Mouse (Mus musculus): ENCODE measurements around the gene Ssh3. TPM values are rescaled to one million over a fixed set of nuclear protein-coding genes. Genes with fewer than 3 reads are reported as not detected.

Ssh3 gene
- polyA plus RNA-seq, 1 experiment from 2014 or later = 17.4 TPM

GRCm38 (mm10) chr19:4294381-4295097 is 25.6 kb upstream of the Ssh3 start:
- no peak overlapping the region for H3K4me3 ChIP-seq
- ATAC-seq (ENCODE audit: insufficient number of reproducible peaks, insufficient read depth, low FRiP score, low TSS enrichment, low read depth) = no peak
- no peaks in the 10 kb centered on the region for H3K9me3 ChIP-seq
- peaks cover 18% of the 10 kb centered on the region for H3K4me1 ChIP-seq
- H3K27me3 ChIP-seq = no peaks in the 10 kb centered on the region
- H3K27ac ChIP-seq = 0 out of 2 replicates have a peak overlapping the region, but pooled peaks have one; percentile 12
- H3K4me2 ChIP-seq = no peak overlapping the region
- H3K36me3 ChIP-seq = peaks cover 69% of the 10 kb centered on the region
- H3K9ac ChIP-seq = peak overlapping the region; percentile 6; the same call in 1 of the 2 replicates
- 72% methylated on average over 14 of the region's 14 CpGs for WGBS

GRCm38 (mm10) chr19:4291161-4291560 is 22.2 kb upstream of the Ssh3 start:
- Histone ChIP-seq H3K36me3 (peaks cover 97% of the 10 kb centered on the region), H3K27me3 (no peaks in the 10 kb centered on the region), H3K4me1 (0 out of 2 replicates have a peak, but pooled peaks cover 8% of the 10 kb centered on the region), H3K4me3 (no peak overlapping the region), H3K4me2 (no peak overlapping the region), H3K9me3 (no peaks in the 10 kb centered on the region), H3K9ac (no peak overlapping the region), H3K27ac (no peak overlapping the region)
- 93% methylated on average over 11 of the region's 11 CpGs for WGBS
- ATAC-seq (ENCODE audit: insufficient number of reproducible peaks, insufficient read depth, low FRiP score, low TSS enrichment, low read depth) = no peak

- no peak overlapping the region for H3K9ac ChIP-seq
- H3K4me1 ChIP-seq = 0 out of 2 replicates have a peak, but pooled peaks cover 8% of the 10 kb centered on the region
- H3K4me2 ChIP-seq = no peak overlapping the region
- no peak overlapping the region for H3K4me3 ChIP-seq
- H3K36me3 ChIP-seq = peaks cover 99% of the 10 kb centered on the region
- H3K9me3 ChIP-seq = no peaks in the 10 kb centered on the region
- ATAC-seq (ENCODE audit: insufficient number of reproducible peaks, insufficient read depth, low FRiP score, low TSS enrichment, low read depth) = no peak
- no peak overlapping the region for H3K27ac ChIP-seq
- no peaks in the 10 kb centered on the region for H3K27me3 ChIP-seq
- 74% methylated on average over 15 of the region's 15 CpGs for WGBS
These were observed 21.8 kb upstream of the Ssh3 start for GRCm38 (mm10) chr19:4290749-4291148.

GRCm38 (mm10) chr19:4283653-4284052 is 14.7 kb upstream of the Ssh3 start:
- Histone ChIP-seq H3K4me1 (peaks cover 16% of the 10 kb centered on the region), H3K27me3 (no peaks in the 10 kb centered on the region), H3K4me2 (peak overlapping the region; percentile 73), H3K9me3 (no peaks in the 10 kb centered on the region), H3K36me3 (peaks cover 49% of the 10 kb centered on the region), H3K27ac (no peak overlapping the region; the same call in 1 of the 2 replicates), H3K9ac (peak overlapping the region; percentile 75), H3K4me3 (peak overlapping the region; percentile 55)
- no peak for ATAC-seq (ENCODE audit: insufficient number of reproducible peaks, insufficient read depth, low FRiP score, low TSS enrichment, low read depth)
- 52% methylated on average over 7 of the region's 7 CpGs for WGBS

GRCm38 (mm10) chr19:4282898-4283553 is 14.0 kb upstream of the Ssh3 start, which contains the start of gene Ankrd13d:
TSS of gene Ankrd13d (minus strand) at chr19:4283137.
- peak within 1 kb of the TSS; percentile 73 for H3K4me2 ChIP-seq
- no peaks in the 10 kb centered on the region for H3K27me3 ChIP-seq
- H3K9ac ChIP-seq = peak within 1 kb of the TSS; percentile 75
- ATAC-seq (ENCODE audit: insufficient number of reproducible peaks, insufficient read depth, low FRiP score, low TSS enrichment, low read depth) = peak; percentile 89
- under 1% methylated on average over 45 of the region's 50 CpGs for WGBS
- peak within 1 kb of the TSS; percentile 55 for H3K4me3 ChIP-seq
- H3K9me3 ChIP-seq = no peaks in the 10 kb centered on the region
- H3K27ac ChIP-seq = peak within 1 kb of the TSS; percentile 16; the same call in 1 of the 2 replicates
- peaks cover 16% of the 10 kb centered on the region for H3K4me1 ChIP-seq
- peaks cover 43% of the 10 kb centered on the region for H3K36me3 ChIP-seq

- Histone ChIP-seq H3K4me1 (peaks cover 16% of the 10 kb centered on the region), H3K36me3 (peaks cover 21% of the 10 kb centered on the region), H3K4me3 (no peak overlapping the region), H3K9me3 (peaks cover 3% of the 10 kb centered on the region; the same call in 1 of the 2 replicates), H3K27me3 (no peaks in the 10 kb centered on the region), H3K9ac (no peak overlapping the region), H3K27ac (no peak overlapping the region), H3K4me2 (no peak overlapping the region)
- ATAC-seq (ENCODE audit: insufficient number of reproducible peaks, insufficient read depth, low FRiP score, low TSS enrichment, low read depth) = no peak
- WGBS = 95% methylated on average over 9 of the region's 9 CpGs
These were observed 11.4 kb upstream of the Ssh3 start for GRCm38 (mm10) chr19:4280425-4280824.

- Histone ChIP-seq H3K27me3 (no peaks in the 10 kb centered on the region), H3K36me3 (peaks cover 17% of the 10 kb centered on the region), H3K4me1 (peaks cover 16% of the 10 kb centered on the region)
These were observed 10.5 kb upstream of the Ssh3 start for GRCm38 (mm10) chr19:4279487-4279886.

GRCm38 (mm10) chr19:4270972-4271371 is 2.0 kb upstream of the Ssh3 start:
- WGBS = 92% methylated on average over 11 of the region's 11 CpGs

More at GRCm38 (mm10) chr19:4279487-4279886, 10.5 kb upstream of the Ssh3 start:
- no peak for ATAC-seq (ENCODE audit: insufficient number of reproducible peaks, insufficient read depth, low FRiP score, low TSS enrichment, low read depth)
- Histone ChIP-seq H3K27ac (no peak overlapping the region), H3K9ac (no peak overlapping the region), H3K4me3 (no peak overlapping the region), H3K4me2 (no peak overlapping the region), H3K9me3 (peaks cover 3% of the 10 kb centered on the region; the same call in 1 of the 2 replicates)
- 97% methylated on average over 1 of the region's 1 CpGs for WGBS

GRCm38 (mm10) chr19:4270187-4270586 is 1.2 kb upstream of the Ssh3 start:
- H3K9ac ChIP-seq = no peak overlapping the region
- H3K4me2 ChIP-seq = no peak overlapping the region
- WGBS = 65% methylated on average over 6 of the region's 6 CpGs
- no peak overlapping the region for H3K4me3 ChIP-seq
- H3K27ac ChIP-seq = no peak overlapping the region
- no peak for ATAC-seq (ENCODE audit: insufficient number of reproducible peaks, insufficient read depth, low FRiP score, low TSS enrichment, low read depth)
- peaks cover 25% of the 10 kb centered on the region for H3K36me3 ChIP-seq
- no peaks in the 10 kb centered on the region for H3K9me3 ChIP-seq
- peaks cover 30% of the 10 kb centered on the region for H3K27me3 ChIP-seq
- H3K4me1 ChIP-seq = peaks cover 14% of the 10 kb centered on the region

More at GRCm38 (mm10) chr19:4270972-4271371, 2.0 kb upstream of the Ssh3 start:
- Histone ChIP-seq H3K9me3 (peaks cover 3% of the 10 kb centered on the region; the same call in 1 of the 2 replicates), H3K4me3 (no peak overlapping the region), H3K36me3 (peaks cover 21% of the 10 kb centered on the region), H3K9ac (no peak overlapping the region), H3K27me3 (peaks cover 30% of the 10 kb centered on the region), H3K4me1 (peaks cover 14% of the 10 kb centered on the region), H3K4me2 (no peak overlapping the region), H3K27ac (no peak overlapping the region)
- no peak for ATAC-seq (ENCODE audit: insufficient number of reproducible peaks, insufficient read depth, low FRiP score, low TSS enrichment, low read depth)

GRCm38 (mm10) chr19:4265956-4266355 is 3.0 kb downstream of the Ssh3 start:
- no peak overlapping the region for H3K9ac ChIP-seq
- no peak for ATAC-seq (ENCODE audit: insufficient number of reproducible peaks, insufficient read depth, low FRiP score, low TSS enrichment, low read depth)
- 67% methylated on average over 4 of the region's 4 CpGs for WGBS
- no peak overlapping the region for H3K27ac ChIP-seq
- peaks cover 14% of the 10 kb centered on the region for H3K4me1 ChIP-seq
- peaks cover 16% of the 10 kb centered on the region for H3K36me3 ChIP-seq
- H3K4me2 ChIP-seq = no peak overlapping the region
- H3K4me3 ChIP-seq = no peak overlapping the region
- no peaks in the 10 kb centered on the region for H3K9me3 ChIP-seq
- peaks cover 30% of the 10 kb centered on the region for H3K27me3 ChIP-seq

- no peak overlapping the region for H3K4me3 ChIP-seq
- H3K4me1 ChIP-seq = peaks cover 15% of the 10 kb centered on the region
- H3K27ac ChIP-seq = no peak overlapping the region
- H3K36me3 ChIP-seq = peaks cover 12% of the 10 kb centered on the region; the same call in 1 of the 2 replicates
- WGBS = 92% methylated on average over 6 of the region's 6 CpGs
- H3K27me3 ChIP-seq = peaks cover 17% of the 10 kb centered on the region; the same call in 1 of the 2 replicates
- H3K4me2 ChIP-seq = no peak overlapping the region
- no peak overlapping the region for H3K9ac ChIP-seq
- no peak for ATAC-seq (ENCODE audit: insufficient number of reproducible peaks, insufficient read depth, low FRiP score, low TSS enrichment, low read depth)
- H3K9me3 ChIP-seq = no peaks in the 10 kb centered on the region
These were observed 4.7 kb downstream of the Ssh3 start for GRCm38 (mm10) chr19:4264171-4264780.
